Mouse (Mus musculus) small intestine, adult 2 months (tissue): ENCODE results near the gene Ccdc137.

ENCODE experiments used
- CTCF ChIP-seq: fragments of 200-500 bp; IDR thresholded peaks from 2 replicates; pipeline ENCODE4 v1.5.1; 2012; ENCODE audit warnings: low read depth, mild to moderate bottlenecking, control low read depth, inconsistent platforms, low read length, moderate library complexity, mixed read lengths; ENCODE audit not compliant: insufficient replicate concordance, insufficient read length; ENCODE audit errors: extremely low read depth
- POLR2A ChIP-seq: fragments of 200-500 bp; IDR thresholded peaks from 2 replicates; pipeline ENCODE4 v1.6.1; 2012; ENCODE audit warnings: low read depth, mild to moderate bottlenecking, control low read depth, inconsistent platforms, low read length, moderate library complexity

GRCm38 (mm10) chr11:120472052-120472451, 14.1 kb downstream of the Ccdc137 start:
- TF ChIP-seq CTCF (no peak), POLR2A (no peak)
